ENCODE assay signal across 8 mouse cellular contexts in the genomic region with DNA sequence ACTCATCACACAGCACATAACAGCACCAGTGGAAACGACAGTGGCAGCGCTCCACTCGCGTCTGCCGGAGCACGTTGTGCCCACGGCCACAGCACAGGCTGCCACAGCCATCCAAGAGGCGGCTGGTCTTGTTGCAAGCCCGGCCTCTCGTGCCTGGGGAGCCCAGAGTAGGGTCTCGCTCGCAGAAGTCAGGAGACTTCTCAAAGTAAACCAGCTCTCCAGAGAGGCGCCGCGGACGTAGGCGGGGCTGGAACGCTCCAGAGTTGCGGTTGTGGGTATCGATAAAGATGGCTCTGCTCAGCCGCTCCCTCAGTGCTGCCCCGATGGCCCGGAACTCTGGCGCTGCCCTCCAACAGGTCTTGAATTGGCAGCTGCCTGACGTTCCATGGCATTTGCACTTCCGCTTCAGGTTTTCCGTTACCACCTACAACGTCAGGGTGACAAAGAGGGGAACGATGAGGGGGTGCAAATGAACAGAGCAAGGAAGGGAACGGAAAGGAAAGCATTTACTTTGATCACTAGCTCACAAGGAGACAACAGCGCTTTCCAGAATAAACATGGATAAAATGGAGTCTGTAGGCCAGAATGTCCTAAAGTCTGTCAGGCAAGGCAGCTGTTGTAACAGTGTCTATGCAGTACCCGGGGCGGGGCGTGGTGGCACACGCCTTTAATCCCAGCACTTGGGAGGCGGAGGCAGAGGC. TPM values are rescaled to one million over a fixed set of nuclear protein-coding genes. Genes with fewer than 3 reads are reported as not detected.
DNase-seq lines count a peak whose midpoint lies in the region; ATAC-seq and TF ChIP-seq lines count a peak whose summit lies in the region.

No protein-coding gene starts in this region.

- no peak for ATAC-seq in heart, embryonic 12.5 days (ENCODE audit: insufficient number of reproducible peaks, low FRiP score)
- ATAC-seq in hindbrain, embryonic 12.5 days (ENCODE audit: low FRiP score): no peak
- no peak for ATAC-seq in liver, embryonic 16.5 days (ENCODE audit: low read depth)
- ATAC-seq in neural tube, embryonic 14.5 days (ENCODE audit: low read depth): no peak

- no peak for TF ChIP-seq POLR2A in bone marrow macrophage, adult 2 months (IDR thresholded peaks at IDR 0.05; ENCODE audit: borderline replicate concordance, low read depth, low read length)

- peak overlapping the region; percentile 61 for H3K9ac ChIP-seq in heart, embryonic 12.5 days
- no peak overlapping the region; the same call in 1 of the 2 replicates for H3K9ac ChIP-seq in hindbrain, embryonic 12.5 days
- peak overlapping the region; percentile 3; the same call in 1 of the 2 replicates for H3K9ac ChIP-seq in liver, embryonic 16.5 days (ENCODE audit: low read depth, low read length)
- H3K9ac ChIP-seq in neural tube, embryonic 14.5 days (replicated peaks; ENCODE audit: low read depth, low read length): no peak overlapping the region

- no peaks in the 10 kb centered on the region for H3K36me3 ChIP-seq in heart, embryonic 12.5 days
- H3K36me3 ChIP-seq in hindbrain, embryonic 12.5 days: no peaks in the 10 kb centered on the region
- H3K36me3 ChIP-seq in liver, embryonic 16.5 days (ENCODE audit: control insufficient read depth, insufficient read depth): no peaks in the 10 kb centered on the region
- no peaks in the 10 kb centered on the region for H3K36me3 ChIP-seq in neural tube, embryonic 14.5 days (ENCODE audit: control insufficient read depth, insufficient read depth, low read length)

- H3K4me2 ChIP-seq in heart, embryonic 12.5 days: peak overlapping the region; percentile 71
- peak overlapping the region; percentile 42 for H3K4me2 ChIP-seq in hindbrain, embryonic 12.5 days (replicated peaks)
- H3K4me2 ChIP-seq in liver, embryonic 16.5 days (ENCODE audit: low read depth, low read length): peak overlapping the region; percentile 58
- peak overlapping the region; percentile 38 for H3K4me2 ChIP-seq in neural tube, embryonic 14.5 days (ENCODE audit: low read depth, low read length)

- no peaks in the 10 kb centered on the region; the same call in 1 of the 2 replicates for H3K9me3 ChIP-seq in heart, embryonic 12.5 days (replicated peaks)
- H3K9me3 ChIP-seq in hindbrain, embryonic 12.5 days (replicated peaks): no peaks in the 10 kb centered on the region
- H3K9me3 ChIP-seq in liver, embryonic 16.5 days (replicated peaks; ENCODE audit: control insufficient read depth, low read length): no peaks in the 10 kb centered on the region
- H3K9me3 ChIP-seq in neural tube, embryonic 14.5 days (ENCODE audit: control insufficient read depth, low read length): no peaks in the 10 kb centered on the region

- peaks cover 93% of the 10 kb centered on the region for H3K27me3 ChIP-seq in heart, embryonic 12.5 days (replicated peaks)
- H3K27me3 ChIP-seq in hindbrain, embryonic 12.5 days: peaks cover 97% of the 10 kb centered on the region
- peaks cover 67% of the 10 kb centered on the region for H3K27me3 ChIP-seq in liver, embryonic 16.5 days (ENCODE audit: control insufficient read depth, insufficient read depth, low read depth, low read length)
- peaks cover 68% of the 10 kb centered on the region for H3K27me3 ChIP-seq in neural tube, embryonic 14.5 days (ENCODE audit: control insufficient read depth, insufficient read depth, low read length)

- no peak for DNase-seq in heart, adult 8-10 months (ENCODE audit: low spot score)
- no peak for DNase-seq in urinary bladder, adult 18-20 months (ENCODE audit: low spot score in 2 of 2)
- no peak for DNase-seq in urinary bladder, postnatal 36 days (ENCODE audit: low spot score in 2 of 2)

- no peak for TF ChIP-seq CTCF in bone marrow macrophage, adult 2 months (IDR thresholded peaks at IDR 0.05; ENCODE audit: low read depth, low read length)

- peaks cover 22% of the 10 kb centered on the region for H3K4me1 ChIP-seq in heart, embryonic 12.5 days (replicated peaks)
- no peaks in the 10 kb centered on the region for H3K4me1 ChIP-seq in bone marrow macrophage, adult 2 months (ENCODE audit: control insufficient read depth, insufficient read depth, low read length)
- peaks cover 32% of the 10 kb centered on the region for H3K4me1 ChIP-seq in hindbrain, embryonic 12.5 days
- H3K4me1 ChIP-seq in liver, embryonic 16.5 days (ENCODE audit: control insufficient read depth, low read depth, low read length): peaks cover 5% of the 10 kb centered on the region
- H3K4me1 ChIP-seq in neural tube, embryonic 14.5 days (ENCODE audit: control insufficient read depth, insufficient read depth, low read length): peaks cover 12% of the 10 kb centered on the region

- 3% methylated on average over 36 of the region's 36 CpGs for WGBS in heart, embryonic 12.5 days
- 2% methylated on average over 36 of the region's 36 CpGs for WGBS in hindbrain, embryonic 12.5 days
- WGBS in liver, embryonic 16.5 days (ENCODE audit: insufficient replicate concordance): 2% methylated on average over 36 of the region's 36 CpGs
- 3% methylated on average over 36 of the region's 36 CpGs for WGBS in neural tube, embryonic 14.5 days

- H3K4me3 ChIP-seq in heart, embryonic 12.5 days: peak overlapping the region; percentile 41
- H3K4me3 ChIP-seq in bone marrow macrophage, adult 2 months (ENCODE audit: insufficient read depth, low read length): peak overlapping the region; percentile 39
- H3K4me3 ChIP-seq in hindbrain, embryonic 12.5 days: peak overlapping the region; percentile 17
- H3K4me3 ChIP-seq in liver, embryonic 16.5 days (ENCODE audit: low read depth, low read length): peak overlapping the region; percentile 42
- H3K4me3 ChIP-seq in neural tube, embryonic 14.5 days (ENCODE audit: low read depth, low read length): peak overlapping the region; percentile 3

- H3K27ac ChIP-seq in heart, embryonic 12.5 days (ENCODE audit: poor library complexity, severe bottlenecking): no peak overlapping the region
- H3K27ac ChIP-seq in bone marrow macrophage, adult 2 months (ENCODE audit: insufficient read depth, low read depth, low read length): no peak overlapping the region
- no peak overlapping the region for H3K27ac ChIP-seq in hindbrain, embryonic 12.5 days
- no peak overlapping the region for H3K27ac ChIP-seq in liver, embryonic 16.5 days (ENCODE audit: low read length)
- no peak overlapping the region for H3K27ac ChIP-seq in neural tube, embryonic 14.5 days (ENCODE audit: low read depth, low read length)

RNA-seq across cellular contexts. Expression of a gene that starts 5.3 kb away (rescaled TPM):
- not detected in 2 replicates for polyA plus RNA-seq in heart, embryonic 12.5 days (2016; fragmentation: Nextera tagmentation; extraction: Ambion mirVana)
- under 1 TPM in 3 of 4 experiments, not detected in 1; 0.16 to 0.44 (median 0.26) TPM for total RNA-seq in heart, adult 8-10 months (2022)
- not detected in 2 replicates for polyA plus RNA-seq in bone marrow macrophage, adult 2 months (2012; ENCODE audit: insufficient read depth, insufficient read length, missing spikeins)
- 0.59 and 0.91 TPM in 2 replicates for polyA plus RNA-seq in hindbrain, embryonic 12.5 days (2016; fragmentation: Nextera tagmentation; extraction: Ambion mirVana)
- polyA plus RNA-seq in liver, embryonic 16.5 days (2015; fragmentation: Nextera tagmentation; extraction: Ambion mirVana): not detected in 2 replicates
- polyA plus RNA-seq in neural tube, embryonic 14.5 days (2014; fragmentation: Nextera tagmentation; extraction: Ambion mirVana): 0.19 TPM in 1 of 2 replicates, not detected in the other

RNA-seq across cellular contexts. Expression of a gene that starts 9.6 kb away (rescaled TPM):
- 46.3 and 46.9 TPM in 2 replicates for polyA plus RNA-seq in heart, embryonic 12.5 days (2016; fragmentation: Nextera tagmentation; extraction: Ambion mirVana)
- total RNA-seq in heart, adult 8-10 months (2022): 10 to 100 TPM; 18.0 to 20.9 (median 19.1) TPM
- polyA plus RNA-seq in bone marrow macrophage, adult 2 months (2012; ENCODE audit: insufficient read depth, insufficient read length, missing spikeins): 93.8 and 103 TPM in 2 replicates
- 65.1 and 65.2 TPM in 2 replicates for polyA plus RNA-seq in hindbrain, embryonic 12.5 days (2016; fragmentation: Nextera tagmentation; extraction: Ambion mirVana)
- 10.5 and 12.0 TPM in 2 replicates for polyA plus RNA-seq in liver, embryonic 16.5 days (2015; fragmentation: Nextera tagmentation; extraction: Ambion mirVana)
- 66.3 and 77.2 TPM in 2 replicates for polyA plus RNA-seq in neural tube, embryonic 14.5 days (2014; fragmentation: Nextera tagmentation; extraction: Ambion mirVana)

RNA-seq across cellular contexts. Expression of a gene that starts 17.0 kb away (rescaled TPM):
- not detected in 2 replicates for polyA plus RNA-seq in heart, embryonic 12.5 days (2016; fragmentation: Nextera tagmentation; extraction: Ambion mirVana)
- not detected for total RNA-seq in heart, adult 8-10 months (2022)
- not detected in 2 replicates for polyA plus RNA-seq in bone marrow macrophage, adult 2 months (2012; ENCODE audit: insufficient read depth, insufficient read length, missing spikeins)
- 8.4 and 8.6 TPM in 2 replicates for polyA plus RNA-seq in hindbrain, embryonic 12.5 days (2016; fragmentation: Nextera tagmentation; extraction: Ambion mirVana)
- polyA plus RNA-seq in liver, embryonic 16.5 days (2015; fragmentation: Nextera tagmentation; extraction: Ambion mirVana): not detected in 2 replicates
- 1.9 and 3.9 TPM in 2 replicates for polyA plus RNA-seq in neural tube, embryonic 14.5 days (2014; fragmentation: Nextera tagmentation; extraction: Ambion mirVana)

RNA-seq across cellular contexts. Expression of a gene that starts 36.6 kb away (rescaled TPM):
- 0.04 and 0.14 TPM in 2 replicates for polyA plus RNA-seq in heart, embryonic 12.5 days (2016; fragmentation: Nextera tagmentation; extraction: Ambion mirVana)
- under 1 TPM; 0.63 to 0.84 (median 0.72) TPM for total RNA-seq in heart, adult 8-10 months (2022)
- not detected in 2 replicates for polyA plus RNA-seq in bone marrow macrophage, adult 2 months (2012; ENCODE audit: insufficient read depth, insufficient read length, missing spikeins)
- 0.56 and 0.65 TPM in 2 replicates for polyA plus RNA-seq in hindbrain, embryonic 12.5 days (2016; fragmentation: Nextera tagmentation; extraction: Ambion mirVana)
- not detected in 2 replicates for polyA plus RNA-seq in liver, embryonic 16.5 days (2015; fragmentation: Nextera tagmentation; extraction: Ambion mirVana)
- polyA plus RNA-seq in neural tube, embryonic 14.5 days (2014; fragmentation: Nextera tagmentation; extraction: Ambion mirVana): 0.44 and 0.54 TPM in 2 replicates

RNA-seq across cellular contexts. Expression of a gene that starts 44.7 kb away (rescaled TPM):
- 13.2 and 17.8 TPM in 2 replicates for polyA plus RNA-seq in heart, embryonic 12.5 days (2016; fragmentation: Nextera tagmentation; extraction: Ambion mirVana)
- 1 to 10 TPM; 5.6 to 9.4 (median 7.7) TPM for total RNA-seq in heart, adult 8-10 months (2022)
- polyA plus RNA-seq in bone marrow macrophage, adult 2 months (2012; ENCODE audit: insufficient read depth, insufficient read length, missing spikeins): 0.93 TPM in 1 of 2 replicates, not detected in the other
- polyA plus RNA-seq in hindbrain, embryonic 12.5 days (2016; fragmentation: Nextera tagmentation; extraction: Ambion mirVana): 14.3 and 15.1 TPM in 2 replicates
- polyA plus RNA-seq in liver, embryonic 16.5 days (2015; fragmentation: Nextera tagmentation; extraction: Ambion mirVana): 172 and 182 TPM in 2 replicates
- 3.6 and 7.1 TPM in 2 replicates for polyA plus RNA-seq in neural tube, embryonic 14.5 days (2014; fragmentation: Nextera tagmentation; extraction: Ambion mirVana)

Comparison
In these comparisons a context has a peak if more than half of its experiments do, and no peak if none do; other contexts are left out.
1. H3K9ac ChIP-seq: peak in heart, embryonic 12.5 days (single experiment) and liver, embryonic 16.5 days (single experiment); none in hindbrain, embryonic 12.5 days (single experiment) and neural tube, embryonic 14.5 days (single experiment).
2. Peak in every context shown above with its lines, with median percentiles within 50 percentile points of each other: H3K4me2 ChIP-seq and H3K4me3 ChIP-seq.